Mouse (Mus musculus): ENCODE data around the gene Ifna11.

The Ifna11 gene

DNA sequence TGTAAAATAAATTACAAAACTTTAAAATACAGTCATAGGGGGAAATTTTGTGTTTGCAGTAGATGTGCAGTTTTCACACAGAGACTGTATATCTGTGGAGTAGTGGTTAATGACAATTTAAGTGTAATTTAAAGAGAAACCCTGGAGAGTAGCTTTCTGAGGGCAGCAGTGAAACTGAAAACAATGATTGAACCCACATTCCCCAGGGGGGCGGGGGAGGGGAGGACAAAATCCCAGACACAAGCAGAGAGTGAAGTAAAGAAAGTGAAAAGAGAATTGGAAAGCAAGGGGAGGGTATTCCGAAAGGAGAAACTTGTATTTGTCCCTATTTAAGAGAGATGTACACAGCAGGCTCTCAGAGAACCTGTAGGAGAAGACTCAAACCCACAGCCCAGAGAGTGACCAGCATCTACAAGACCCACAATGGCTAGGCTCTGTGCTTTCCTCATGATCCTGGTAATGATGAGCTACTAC is 21.7 kb downstream of the Ifna11 start, which contains the start of gene Ifna4:
Gene Ifna4, plus strand, starts transcription at position 424 of the 474 bp plus-strand sequence.
- no peak for DNase-seq

DNA sequence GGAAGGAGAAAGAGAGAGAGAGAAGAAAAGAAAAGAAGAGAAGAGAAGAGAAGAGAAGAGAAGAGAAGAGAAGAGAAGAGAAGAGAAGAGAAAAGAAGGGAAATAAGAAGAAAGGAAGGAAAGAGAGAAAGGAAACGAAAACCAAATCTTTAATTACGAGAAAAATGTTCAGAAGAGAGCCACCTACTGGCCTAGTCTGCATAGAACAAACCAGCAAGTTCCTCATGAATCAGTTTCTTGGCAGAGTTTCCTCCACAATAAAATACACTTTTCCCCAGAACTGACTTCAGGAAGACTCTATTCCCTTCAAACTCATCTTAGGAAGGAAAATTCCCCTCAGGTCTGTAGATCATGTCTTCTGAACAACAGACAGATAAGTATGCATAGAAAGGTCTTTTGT is 25.6 kb downstream of the Ifna11 start:
- no peak for DNase-seq

DNA sequence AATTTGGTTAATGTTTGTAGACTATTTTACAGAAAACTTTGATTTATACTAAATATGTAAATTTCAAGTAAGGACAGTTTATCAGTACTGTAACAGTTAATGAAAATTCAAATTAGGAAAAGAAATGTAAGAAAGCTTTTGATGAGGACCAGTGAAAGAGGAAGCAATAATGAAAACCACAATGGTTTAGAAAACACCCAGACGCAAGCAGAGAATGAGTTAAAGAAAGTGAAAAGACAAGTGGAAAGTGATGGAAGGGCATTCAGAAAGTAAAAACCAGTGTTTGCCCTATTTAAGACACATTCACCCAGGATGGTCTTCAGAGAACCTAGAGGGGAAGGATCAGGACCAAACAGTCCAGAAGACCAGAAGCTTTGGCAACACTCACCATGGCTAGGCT is 29.9 kb downstream of the Ifna11 start, which contains the start of gene Ifna1:
Gene Ifna1, plus strand, starts transcription at position 390 of the 400 bp plus-strand sequence.
- DNase-seq = no peak

DNA sequence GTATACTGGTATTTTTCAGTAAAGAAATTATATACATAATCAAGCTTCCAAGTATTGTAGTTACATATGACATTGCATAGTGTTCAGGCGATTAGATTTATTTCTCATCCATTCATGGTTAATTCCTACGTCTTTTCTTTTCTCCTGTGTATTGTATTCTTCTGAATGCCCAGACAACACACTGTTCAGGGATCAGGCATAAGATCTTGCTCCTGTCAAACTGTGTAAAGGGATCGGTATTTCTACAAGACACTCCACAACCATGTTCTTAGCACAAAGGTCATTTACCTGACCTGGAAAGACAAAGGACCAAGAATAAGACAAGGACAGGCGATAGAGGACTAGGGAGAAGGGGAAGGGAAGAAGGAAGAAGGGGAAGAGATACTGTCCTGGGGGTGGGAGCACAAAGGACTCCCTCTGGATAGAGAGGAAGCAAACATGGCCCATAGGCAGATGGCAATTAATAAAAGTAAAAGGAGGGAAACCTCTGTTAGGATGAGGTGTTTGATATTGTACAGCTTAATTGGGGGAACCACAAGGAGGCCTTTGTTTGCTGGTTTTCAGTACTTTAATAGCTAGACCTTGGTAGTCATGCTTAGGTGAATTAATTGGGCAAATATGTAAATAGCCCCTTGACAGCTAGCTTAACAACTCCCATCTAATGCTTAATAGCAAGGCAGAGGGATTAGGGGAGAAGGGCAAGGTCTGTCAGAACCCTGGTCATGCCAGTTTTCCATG is 31.4 kb downstream of the Ifna11 start:
- no peak for DNase-seq

DNA sequence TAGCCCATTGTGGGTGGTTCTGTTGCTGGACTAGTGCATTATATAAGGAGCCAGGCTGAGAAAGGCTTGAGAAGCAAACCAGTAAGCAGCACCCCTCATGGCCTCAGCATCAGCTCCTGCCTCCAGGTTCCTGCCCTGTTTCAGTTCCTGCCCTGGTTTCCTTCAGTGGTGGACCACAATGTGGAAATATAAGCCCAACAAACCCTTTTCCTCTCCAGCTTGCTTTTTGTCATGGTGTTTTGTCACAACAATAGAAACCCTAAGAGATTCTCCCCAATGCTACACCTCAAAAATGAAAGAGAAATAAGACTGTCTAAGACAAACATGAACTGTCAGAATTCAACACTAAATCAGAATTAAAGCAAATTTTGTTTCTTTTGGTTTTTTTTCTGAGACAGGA is 39.5 kb downstream of the Ifna11 start:
- no peak for DNase-seq

DNA sequence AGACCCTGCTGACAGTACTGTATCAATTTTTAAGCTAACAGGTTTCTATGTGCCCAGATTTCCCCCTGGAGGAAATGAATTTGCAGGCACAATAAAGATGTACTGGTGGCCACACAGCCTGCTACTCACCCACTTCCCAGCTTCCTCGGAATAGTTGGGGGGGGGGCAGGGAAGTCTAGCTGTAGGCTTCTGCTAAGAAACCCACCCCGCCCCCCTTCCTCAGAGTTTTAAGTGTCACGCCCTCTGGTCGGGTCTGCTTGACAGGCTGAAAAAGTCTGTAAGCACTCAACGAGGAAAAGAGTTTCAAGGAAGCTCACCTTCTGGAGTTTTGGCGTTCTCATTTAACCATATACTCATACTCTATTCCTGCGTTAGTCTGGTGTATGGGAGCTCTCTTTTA is 43.5 kb downstream of the Ifna11 start:
- DNase-seq = no peak

DNA sequence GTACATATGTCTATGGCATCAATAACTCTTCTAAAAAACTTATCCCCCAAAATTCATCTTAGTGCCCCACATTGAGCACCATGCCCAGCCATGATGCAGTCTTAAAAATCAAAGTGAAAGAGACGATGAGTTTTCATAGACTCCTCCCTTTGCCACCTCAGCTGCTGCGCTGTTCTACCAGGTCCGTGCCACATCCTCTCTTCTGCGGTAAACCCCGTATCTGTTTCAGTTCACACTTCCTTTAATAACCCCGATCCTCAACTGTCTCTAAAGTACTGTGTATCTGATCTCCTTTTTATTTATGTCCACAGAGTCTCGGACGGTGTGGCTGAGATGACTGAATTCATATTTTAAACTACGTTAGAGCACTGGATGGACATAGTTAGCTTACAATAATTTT is 44.8 kb downstream of the Ifna11 start:
- peak; percentile 71 for DNase-seq

DNA sequence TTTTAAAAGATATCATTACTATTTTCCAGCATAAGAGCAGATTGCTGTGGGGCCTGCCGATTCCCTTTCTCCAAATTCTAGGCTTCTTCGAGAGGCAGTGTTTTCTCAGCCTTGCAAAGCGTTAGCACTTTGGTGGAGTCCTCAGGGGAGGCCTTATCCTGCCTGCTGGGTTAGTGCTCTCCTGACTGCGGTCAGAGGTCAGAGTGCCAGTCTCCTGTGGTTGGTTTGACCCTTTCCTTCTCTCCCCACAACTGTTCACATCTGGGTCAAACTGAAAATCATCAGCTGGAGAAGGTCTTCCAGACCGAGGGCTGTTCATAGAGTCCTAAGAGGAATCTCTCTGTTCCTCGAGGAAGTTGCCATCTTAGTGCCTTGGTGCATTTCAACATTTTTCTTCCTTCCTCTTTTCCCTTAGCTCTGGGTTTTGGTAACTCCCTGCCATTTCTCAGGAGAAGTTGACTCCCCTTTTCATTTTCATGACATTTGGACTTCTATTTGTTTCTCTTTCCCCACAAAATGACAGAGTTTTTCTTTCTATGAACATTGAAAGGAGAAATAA is 45.3 kb downstream of the Ifna11 start:
- peak; percentile 14 for DNase-seq

DNA sequence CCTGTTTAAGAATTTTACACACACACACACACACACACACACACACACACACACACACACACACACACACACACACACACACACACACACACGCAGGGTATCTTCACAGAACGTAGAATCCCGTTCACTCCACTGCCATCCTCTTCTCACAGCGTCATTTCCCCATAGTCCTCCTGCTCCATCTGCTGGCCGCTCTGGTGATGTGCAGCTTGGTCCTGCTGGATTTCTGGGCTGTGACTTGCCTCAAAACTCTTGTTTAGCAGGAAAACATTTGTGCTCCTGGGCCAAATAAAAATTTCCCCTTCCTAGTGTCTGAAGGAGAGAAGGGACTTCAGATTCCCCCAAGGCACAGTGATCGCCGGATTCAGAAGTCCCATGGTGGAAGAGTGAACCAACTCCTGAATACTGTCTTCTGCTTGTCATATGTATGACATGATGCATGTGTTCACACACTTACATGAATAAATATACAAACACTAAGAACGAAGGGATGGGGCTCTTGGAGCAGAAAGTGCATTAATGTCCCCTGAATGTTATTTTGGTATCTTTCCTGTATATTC is 47.7 kb downstream of the Ifna11 start:
- peak; percentile 87 for DNase-seq

DNA sequence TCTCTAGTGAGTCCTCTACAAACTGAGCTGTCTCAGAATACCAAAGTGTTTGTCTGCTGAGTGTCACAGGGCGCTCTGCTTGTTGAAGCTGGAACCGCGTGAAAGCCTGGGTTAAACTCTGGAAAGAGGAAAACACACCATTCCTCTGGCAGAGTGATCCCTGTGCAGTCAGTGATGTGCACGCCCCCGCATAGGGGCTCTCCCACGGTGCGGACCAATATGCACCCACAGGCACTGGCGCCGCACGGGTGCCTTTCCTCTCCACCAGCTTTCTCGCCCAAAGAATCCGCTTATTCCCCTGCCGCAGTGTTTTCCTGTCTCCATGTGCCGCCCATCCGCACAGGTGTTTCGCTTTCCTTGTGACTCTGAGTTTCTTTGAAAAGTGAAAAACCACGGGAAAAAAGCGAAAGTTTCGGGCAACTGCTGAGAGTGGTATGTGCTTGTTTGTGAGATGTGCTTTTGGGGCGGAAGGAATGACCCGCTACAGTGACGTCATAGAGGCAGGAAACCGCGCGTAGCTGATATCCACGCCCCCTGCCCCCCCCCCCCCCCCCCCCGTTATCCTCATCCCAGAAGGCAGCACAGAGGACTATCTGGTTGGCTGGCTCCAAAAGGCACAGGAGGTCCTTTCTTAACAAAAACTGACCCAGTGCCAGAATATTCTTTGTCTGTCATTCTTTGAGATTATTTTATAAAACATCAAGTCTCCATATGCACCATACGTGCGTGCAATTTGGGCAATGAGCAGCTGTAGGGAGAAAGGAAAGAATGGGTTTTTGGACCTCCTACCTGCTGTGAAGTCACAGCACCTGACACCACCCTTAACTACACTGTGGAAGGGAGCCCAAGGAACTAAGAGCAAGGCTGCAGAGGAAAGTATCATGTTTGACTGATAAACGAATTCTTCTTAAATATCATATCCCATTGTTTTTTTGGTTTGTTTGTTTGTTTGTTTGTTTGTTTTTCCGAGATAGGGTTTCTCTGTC is 48.5 kb downstream of the Ifna11 start:
- peak; percentile 70 for DNase-seq
